Comparison of ENCODE assay signal across 23 mouse cellular contexts in genomic region chr13:95833473-95833872, GRCm38 (mm10). TPM values are rescaled to one million over a fixed set of nuclear protein-coding genes. Genes with fewer than 3 reads are reported as not detected.
DNase-seq lines count a peak whose midpoint lies in the region; ATAC-seq and TF ChIP-seq lines count a peak whose summit lies in the region.
"Had no signal": no experiment of that assay in that cellular context is flagged by ENCODE, and none has a peak within 500 bp of the region (broad histone marks: within the 10 kb centered on the region; RNA-seq: fewer than 3 reads in every experiment).

No protein-coding gene starts in this region.

- no peaks in the 10 kb centered on the region for H3K27me3 ChIP-seq in embryonic facial prominence, embryonic 14.5 days (replicated peaks; ENCODE audit: control insufficient read depth, insufficient read depth, low read length)
- no peaks in the 10 kb centered on the region for H3K27me3 ChIP-seq in embryonic facial prominence, embryonic 10.5 days (replicated peaks; ENCODE audit: low read depth, poor library complexity, severe bottlenecking)
- no peaks in the 10 kb centered on the region for H3K27me3 ChIP-seq in limb, embryonic 12.5 days
- no peaks in the 10 kb centered on the region for H3K27me3 ChIP-seq in limb, embryonic 10.5 days (ENCODE audit: low read depth, poor library complexity, severe bottlenecking)
- H3K27me3 ChIP-seq in small intestine, adult 2 months (ENCODE audit: control insufficient read depth, insufficient read depth, low read length), result no peaks in the 10 kb centered on the region
- H3K27me3 ChIP-seq in thymus, adult 2 months (ENCODE audit: control insufficient read depth, insufficient read depth, low read length), result no peaks in the 10 kb centered on the region
- H3K27me3 ChIP-seq: embryonic facial prominence, embryonic 13.5 days; forebrain, embryonic 15.5 days had no signal

- no peak overlapping the region for H3K4me2 ChIP-seq in embryonic facial prominence, embryonic 14.5 days (ENCODE audit: low read depth, low read length)
- H3K4me2 ChIP-seq in limb, embryonic 12.5 days, result no peak overlapping the region
- H3K4me2 ChIP-seq: embryonic facial prominence, embryonic 13.5 days; forebrain, embryonic 15.5 days; hindbrain, embryonic 14.5 days had no signal

- 78% methylated on average over 6 of the region's 6 CpGs for WGBS in embryonic facial prominence, embryonic 14.5 days
- WGBS in embryonic facial prominence, embryonic 10.5 days, result 91% methylated on average over 6 of the region's 6 CpGs
- 85% methylated on average over 6 of the region's 6 CpGs for WGBS in limb, embryonic 12.5 days
- WGBS in limb, embryonic 10.5 days, result 94% methylated on average over 6 of the region's 6 CpGs
- 29% methylated on average over 6 of the region's 6 CpGs for WGBS in small intestine, adult 2 months
- WGBS in thymus, adult 2 months, result 99% methylated on average over 6 of the region's 6 CpGs

- H3K4me3 ChIP-seq in embryonic facial prominence, embryonic 14.5 days (ENCODE audit: low read depth, low read length), result no peak overlapping the region
- no peak overlapping the region for H3K4me3 ChIP-seq in embryonic facial prominence, embryonic 10.5 days
- no peak overlapping the region for H3K4me3 ChIP-seq in limb, embryonic 12.5 days (replicated peaks)
- no peak overlapping the region for H3K4me3 ChIP-seq in limb, embryonic 10.5 days
- H3K4me3 ChIP-seq in small intestine, adult 2 months (ENCODE audit: low read depth, low read length), result no peak overlapping the region
- no peak overlapping the region for H3K4me3 ChIP-seq in thymus, adult 2 months (ENCODE audit: control insufficient read depth, insufficient read depth, low read length)
- H3K4me3 ChIP-seq: embryonic facial prominence, embryonic 13.5 days; forebrain, embryonic 15.5 days; heart, embryonic 10.5 days; hindbrain, embryonic 10.5 days had no signal

- 0 out of 2 replicates have a peak, but pooled peaks cover 7% of the 10 kb centered on the region for H3K36me3 ChIP-seq in embryonic facial prominence, embryonic 14.5 days (ENCODE audit: control insufficient read depth, insufficient read depth, low read length)
- peaks cover 15% of the 10 kb centered on the region for H3K36me3 ChIP-seq in embryonic facial prominence, embryonic 10.5 days (replicated peaks)
- 0 out of 2 replicates have a peak, but pooled peaks cover 7% of the 10 kb centered on the region for H3K36me3 ChIP-seq in limb, embryonic 12.5 days
- H3K36me3 ChIP-seq in limb, embryonic 10.5 days, result peaks cover 5% of the 10 kb centered on the region; the same call in 1 of the 2 replicates
- peaks cover 11% of the 10 kb centered on the region for H3K36me3 ChIP-seq in small intestine, adult 2 months (ENCODE audit: control insufficient read depth, insufficient read depth, low read length)
- H3K36me3 ChIP-seq in thymus, adult 2 months (ENCODE audit: control insufficient read depth, insufficient read depth, low read length), result no peaks in the 10 kb centered on the region
- H3K36me3 ChIP-seq: forebrain, embryonic 15.5 days; heart, embryonic 10.5 days had no signal

- DNase-seq in embryonic facial prominence, embryonic 14.5 days (ENCODE audit: low spot score), result no peak
- no peak for DNase-seq in embryonic facial prominence, embryonic 10.5 days (ENCODE audit: low spot score)
- no peak for DNase-seq in limb, embryonic 10.5 days (ENCODE audit: low spot score)
- no peak for DNase-seq in thymus, adult 2 months
- DNase-seq in lung, postnatal 14 days, result no peak
- no peak for DNase-seq in heart, postnatal 36 days
- DNase-seq: adrenal gland, postnatal 14 days; B cell, adult 2 months; cerebellum, adult 11-12 months; cerebellum, adult 9-10 months; cerebellum, postnatal 25 days; gastrocnemius, postnatal 36 days; heart, adult 18-20 months; heart, postnatal 10 days had no signal

- peaks cover 11% of the 10 kb centered on the region; the same call in 1 of the 2 replicates for H3K4me1 ChIP-seq in embryonic facial prominence, embryonic 14.5 days (ENCODE audit: control insufficient read depth, insufficient read depth, low read length)
- peaks cover 11% of the 10 kb centered on the region for H3K4me1 ChIP-seq in embryonic facial prominence, embryonic 10.5 days
- H3K4me1 ChIP-seq in limb, embryonic 12.5 days (replicated peaks), result peaks cover 14% of the 10 kb centered on the region
- peaks cover 8% of the 10 kb centered on the region; the same call in 1 of the 2 replicates for H3K4me1 ChIP-seq in limb, embryonic 10.5 days
- H3K4me1 ChIP-seq in small intestine, adult 2 months (ENCODE audit: control insufficient read depth, insufficient read depth, insufficient read length, low read length), result peaks cover 60% of the 10 kb centered on the region
- H3K4me1 ChIP-seq in thymus, adult 2 months (replicated peaks; ENCODE audit: control insufficient read depth, insufficient read depth, low read length), result no peaks in the 10 kb centered on the region
- H3K4me1 ChIP-seq: forebrain, embryonic 15.5 days had no signal

- ATAC-seq in embryonic facial prominence, embryonic 14.5 days (ENCODE audit: low read depth), result no peak
- no peak for ATAC-seq in limb, embryonic 12.5 days (ENCODE audit: insufficient number of reproducible peaks, insufficient read depth, low FRiP score, low TSS enrichment, low read depth)
- ATAC-seq: CD4-positive, CD25-positive, alpha-beta regulatory T cell, adult 4 months; forebrain, embryonic 15.5 days had no signal

- TF ChIP-seq POLR2A in small intestine, adult 2 months (IDR thresholded peaks at IDR 0.05; ENCODE audit: low read depth, low read length), result no peak
- no peak for TF ChIP-seq POLR2A in thymus, adult 2 months (IDR thresholded peaks at IDR 0.05; ENCODE audit: control insufficient read depth, extremely low read depth, insufficient read depth, low read length, poor library complexity)

- no peaks in the 10 kb centered on the region for H3K9me3 ChIP-seq in embryonic facial prominence, embryonic 14.5 days (ENCODE audit: control insufficient read depth, low read length)
- no peaks in the 10 kb centered on the region for H3K9me3 ChIP-seq in embryonic facial prominence, embryonic 10.5 days
- no peaks in the 10 kb centered on the region for H3K9me3 ChIP-seq in limb, embryonic 12.5 days
- no peaks in the 10 kb centered on the region for H3K9me3 ChIP-seq in limb, embryonic 10.5 days (replicated peaks)
- H3K9me3 ChIP-seq: embryonic facial prominence, embryonic 13.5 days; forebrain, embryonic 15.5 days; G1E; heart, embryonic 10.5 days; hindbrain, embryonic 10.5 days had no signal

- peak overlapping the region; percentile 55; the same call in 1 of the 2 replicates for H3K27ac ChIP-seq in embryonic facial prominence, embryonic 14.5 days (replicated peaks; ENCODE audit: low read depth, low read length)
- H3K27ac ChIP-seq in embryonic facial prominence, embryonic 10.5 days (replicated peaks), result no peak overlapping the region
- H3K27ac ChIP-seq in limb, embryonic 12.5 days, result peak overlapping the region; percentile 60; the same call in 1 of the 2 replicates
- H3K27ac ChIP-seq in limb, embryonic 10.5 days, result no peak overlapping the region
- H3K27ac ChIP-seq in small intestine, adult 2 months (ENCODE audit: insufficient read depth, low read depth, low read length), result peak overlapping the region; percentile 83
- no peak overlapping the region for H3K27ac ChIP-seq in thymus, adult 2 months (ENCODE audit: control insufficient read depth, insufficient read depth, low read length)
- H3K27ac ChIP-seq: embryonic facial prominence, embryonic 13.5 days; forebrain, embryonic 15.5 days; heart, embryonic 10.5 days; hindbrain, embryonic 10.5 days; hindbrain, embryonic 14.5 days had no signal

- TF ChIP-seq CTCF in small intestine, adult 2 months (IDR thresholded peaks at IDR 0.05; ENCODE audit: extremely low read depth, insufficient read length, insufficient replicate concordance, low read depth, low read length), result no peak
- no peak for TF ChIP-seq CTCF in thymus, adult 2 months (IDR thresholded peaks at IDR 0.05; ENCODE audit: borderline replicate concordance, control insufficient read depth, extremely low read depth, insufficient read depth, low read length, poor library complexity)

- intact Hi-C loops in heart, postnatal 36 days (cut with DNase I), result no loop called here

- no peak overlapping the region for H3K9ac ChIP-seq in embryonic facial prominence, embryonic 14.5 days (ENCODE audit: low read depth, low read length)
- no peak overlapping the region for H3K9ac ChIP-seq in limb, embryonic 12.5 days (replicated peaks)
- H3K9ac ChIP-seq: embryonic facial prominence, embryonic 13.5 days; forebrain, embryonic 15.5 days; hindbrain, embryonic 14.5 days had no signal

RNA-seq across cellular contexts. Expression of gene Iqgap2, which starts 58.2 kb away (rescaled TPM):
- 13.7 and 14.9 TPM in 2 replicates for polyA plus RNA-seq in embryonic facial prominence, embryonic 14.5 days (2014; fragmentation: Nextera tagmentation; extraction: Ambion mirVana)
- 11.0 and 11.1 TPM in 2 replicates for polyA plus RNA-seq in embryonic facial prominence, embryonic 10.5 days (2016; fragmentation: Nextera tagmentation; extraction: Ambion mirVana)
- 12.1 and 12.9 TPM in 2 replicates for polyA plus RNA-seq in limb, embryonic 12.5 days (2016; fragmentation: Nextera tagmentation; extraction: Ambion mirVana)
- 7.1 and 9.7 TPM in 2 replicates for polyA plus RNA-seq in limb, embryonic 10.5 days (2016; fragmentation: Nextera tagmentation; extraction: Ambion mirVana)
- polyA plus RNA-seq in small intestine, adult 2 months (2012; rRNA removed), result 16.3 and 44.1 TPM in 2 replicates
- 4.4 and 5.4 TPM in 2 replicates for polyA plus RNA-seq in thymus, adult 2 months (2012; rRNA removed)
- 1 to 10 TPM; 2.2 to 4.3 TPM for total RNA-seq in heart, postnatal 36 days (2021)

Comparison
In these comparisons a context has a peak if more than half of its experiments do, and no peak if none do; other contexts are left out.
1. H3K27ac ChIP-seq: peak in embryonic facial prominence, embryonic 14.5 days (single experiment), limb, embryonic 12.5 days (single experiment) and small intestine, adult 2 months (single experiment); none in embryonic facial prominence, embryonic 10.5 days (single experiment), limb, embryonic 10.5 days (single experiment) and thymus, adult 2 months (single experiment).